Mouse (Mus musculus): Measurements from ENCODE around the gene Mup6.
A peak's percentile ranks its signal among the peaks of the same experiment; 100 is the strongest.
"Not testable (repeated sequence)": the region's sequence is repeated elsewhere in the genome, so short reads cannot be mapped to it uniquely, and the experiment has no call there.

Mup6 gene

DNA sequence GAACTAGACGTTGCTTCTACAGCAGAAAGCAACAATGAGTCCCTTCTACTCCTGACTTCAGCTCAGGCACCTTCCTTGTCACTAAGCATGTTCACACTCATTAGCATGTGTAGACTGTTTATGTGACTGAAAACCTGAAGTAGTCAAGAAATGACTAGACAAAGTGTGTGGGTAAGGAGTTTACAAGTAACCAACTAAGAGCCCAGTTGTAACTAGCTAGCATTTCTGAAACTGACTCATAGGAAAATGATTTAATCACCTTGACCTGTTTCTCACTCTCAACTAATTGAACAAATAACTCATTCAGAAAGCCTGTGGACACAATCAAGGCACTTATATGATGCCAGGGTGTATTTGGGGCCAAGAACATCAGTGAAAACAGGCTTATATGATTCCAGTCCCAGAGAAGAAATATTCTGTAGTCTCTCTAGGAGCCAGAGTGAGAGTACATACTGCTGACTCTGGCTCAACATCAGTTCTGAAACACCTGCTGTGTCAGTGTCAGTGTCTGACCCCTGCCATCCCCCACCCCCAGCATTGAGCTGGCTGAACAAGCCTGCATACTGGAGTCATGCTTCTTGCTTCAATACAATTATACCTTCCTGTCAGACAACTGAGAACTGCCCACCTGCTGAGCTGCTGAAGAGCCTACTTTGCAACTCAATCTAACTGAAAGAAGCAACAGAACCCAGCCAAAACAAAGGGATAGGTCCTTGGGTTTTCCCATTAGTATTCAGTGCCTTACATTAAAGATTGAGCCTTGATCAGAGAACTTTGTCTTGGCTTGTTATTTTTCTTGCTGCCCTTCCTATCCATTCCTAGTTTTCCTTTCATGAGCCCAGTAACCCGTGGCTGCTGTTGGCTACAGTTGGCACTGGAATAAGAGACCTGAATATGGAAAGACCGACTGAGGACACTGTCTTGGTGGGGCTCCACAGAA lies at the start of gene Mup6:
Gene Mup6, plus strand, starts transcription at position 890 of the 940 bp plus-strand sequence.
- no peak for DNase-seq (ENCODE audit: low spot score)

DNA sequence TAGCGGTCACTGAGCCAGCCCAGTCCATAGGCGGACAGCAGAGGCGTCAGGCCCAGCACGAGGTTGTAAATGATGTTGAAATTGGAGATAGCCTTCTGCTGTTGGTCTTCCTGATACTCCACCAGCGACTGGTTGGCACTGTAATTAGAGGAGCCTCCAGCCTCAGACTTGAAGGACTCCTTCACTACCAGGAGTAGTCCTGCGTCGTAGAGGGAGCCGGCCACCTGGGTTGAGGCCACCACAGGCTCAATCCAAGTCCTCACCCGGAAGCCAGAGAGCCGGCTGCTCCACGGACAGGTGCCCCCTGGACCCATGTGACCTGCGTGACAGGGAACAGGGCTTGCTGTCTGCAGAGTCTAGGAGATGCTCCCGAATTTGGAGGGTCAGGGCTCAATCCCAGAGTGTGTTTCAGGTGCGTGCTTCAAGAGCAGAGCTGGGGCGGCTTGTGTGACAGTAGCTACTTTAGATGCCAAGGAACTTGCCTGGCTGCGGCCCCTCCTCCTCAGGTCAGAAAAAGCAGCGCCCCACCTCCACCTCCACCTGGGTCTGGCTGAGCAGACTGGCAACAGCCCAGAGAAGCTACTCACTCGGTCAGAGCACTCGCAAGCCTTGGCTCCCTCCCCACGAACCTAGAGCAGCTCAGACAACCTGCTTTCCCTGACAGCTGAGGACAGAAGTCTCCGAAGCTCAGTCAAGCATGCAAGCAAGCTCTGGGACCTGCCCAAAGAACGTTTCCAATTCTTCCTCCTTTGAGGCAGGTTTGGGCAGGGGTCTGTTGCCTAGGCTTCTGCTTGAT lies 49.3 kb upstream of the Mup6 start, which contains the start of gene Slc46a2:
Gene Slc46a2, minus strand, starts transcription at position 449 of the 796 bp plus-strand sequence.
- peak; percentile 44 for DNase-seq (ENCODE audit: low spot score)

DNA sequence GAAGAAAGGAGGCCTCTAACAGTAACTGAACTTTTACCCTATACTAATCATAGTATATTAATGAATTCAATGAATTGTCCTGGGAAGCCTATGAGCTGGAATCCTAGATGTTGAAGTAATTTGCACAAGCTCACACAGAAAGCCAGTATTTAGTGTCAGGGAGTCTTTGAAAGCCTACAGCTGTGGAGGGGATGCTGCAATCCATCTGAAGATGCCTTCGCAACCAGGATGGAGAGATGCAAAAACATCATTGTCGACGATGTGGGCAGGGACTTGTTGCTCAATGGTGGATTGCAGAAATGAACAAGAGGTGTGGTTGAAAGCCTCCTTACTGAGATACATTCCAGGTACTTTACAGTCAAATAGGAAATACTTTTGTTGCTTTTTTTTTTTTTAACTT lies 46.1 kb upstream of the Mup6 start:
- DNase-seq (ENCODE audit: low spot score) = no peak

DNA sequence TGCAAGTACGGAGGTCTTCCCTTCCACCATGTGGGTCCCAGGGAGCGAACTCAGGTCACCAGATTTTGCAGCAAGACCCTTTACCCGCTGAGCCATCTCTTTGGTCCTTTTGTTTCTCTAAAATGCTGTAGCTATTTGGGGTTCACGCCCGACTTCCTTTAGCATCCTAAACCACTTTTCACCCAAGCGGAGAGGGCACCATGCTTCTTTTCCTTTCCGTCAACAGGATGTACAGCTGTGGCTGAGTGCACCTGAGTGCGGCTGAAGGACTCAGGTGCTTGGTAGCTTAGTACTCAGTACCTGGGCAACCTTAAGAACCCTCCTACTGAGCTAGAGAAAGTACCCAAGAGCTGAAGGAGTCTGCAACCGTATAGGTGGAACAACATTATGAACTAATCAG lies 39.0 kb upstream of the Mup6 start:
- DNase-seq (ENCODE audit: low spot score) = no peak

DNA sequence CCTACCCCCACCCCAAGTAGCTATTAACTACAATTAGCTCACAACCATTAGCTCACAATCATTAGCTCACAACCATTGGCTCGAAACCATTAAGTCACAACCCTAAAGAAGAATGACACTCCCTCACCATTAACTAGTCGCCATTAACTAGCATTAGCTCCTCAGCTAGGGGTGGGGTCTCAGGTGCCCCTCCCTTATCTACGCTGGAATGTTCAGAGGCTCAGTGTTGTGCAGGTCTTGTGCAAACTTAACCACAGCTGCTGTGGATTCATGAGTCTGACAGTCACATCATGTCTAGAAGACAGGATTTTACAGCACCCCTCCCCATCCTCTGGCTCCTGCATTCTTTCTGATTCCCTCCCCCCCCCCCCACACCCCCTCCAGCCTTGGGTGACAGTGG lies 36.4 kb upstream of the Mup6 start:
- DNase-seq (ENCODE audit: low spot score) = no peak

DNA sequence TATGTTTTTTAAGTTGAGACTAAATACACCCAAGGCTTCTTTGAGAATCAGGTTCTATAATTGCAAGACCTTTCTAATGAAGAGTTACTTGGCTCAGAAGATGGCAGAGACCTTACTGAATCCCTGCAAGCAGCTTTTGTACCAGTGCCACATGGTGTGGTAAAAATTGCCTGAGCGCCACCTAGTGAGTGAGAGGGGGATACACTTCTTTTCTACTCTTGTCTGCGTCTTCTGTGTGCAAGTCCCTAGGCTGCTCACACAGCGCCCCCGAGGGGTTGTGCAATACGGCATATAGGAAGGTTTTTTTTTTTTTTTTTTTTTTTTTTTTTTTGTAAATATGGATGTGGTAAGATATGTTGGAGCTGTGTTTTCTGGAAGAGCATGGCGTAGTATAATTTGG lies 35.7 kb upstream of the Mup6 start:
- DNase-seq (ENCODE audit: low spot score) = peak; percentile 78

DNA sequence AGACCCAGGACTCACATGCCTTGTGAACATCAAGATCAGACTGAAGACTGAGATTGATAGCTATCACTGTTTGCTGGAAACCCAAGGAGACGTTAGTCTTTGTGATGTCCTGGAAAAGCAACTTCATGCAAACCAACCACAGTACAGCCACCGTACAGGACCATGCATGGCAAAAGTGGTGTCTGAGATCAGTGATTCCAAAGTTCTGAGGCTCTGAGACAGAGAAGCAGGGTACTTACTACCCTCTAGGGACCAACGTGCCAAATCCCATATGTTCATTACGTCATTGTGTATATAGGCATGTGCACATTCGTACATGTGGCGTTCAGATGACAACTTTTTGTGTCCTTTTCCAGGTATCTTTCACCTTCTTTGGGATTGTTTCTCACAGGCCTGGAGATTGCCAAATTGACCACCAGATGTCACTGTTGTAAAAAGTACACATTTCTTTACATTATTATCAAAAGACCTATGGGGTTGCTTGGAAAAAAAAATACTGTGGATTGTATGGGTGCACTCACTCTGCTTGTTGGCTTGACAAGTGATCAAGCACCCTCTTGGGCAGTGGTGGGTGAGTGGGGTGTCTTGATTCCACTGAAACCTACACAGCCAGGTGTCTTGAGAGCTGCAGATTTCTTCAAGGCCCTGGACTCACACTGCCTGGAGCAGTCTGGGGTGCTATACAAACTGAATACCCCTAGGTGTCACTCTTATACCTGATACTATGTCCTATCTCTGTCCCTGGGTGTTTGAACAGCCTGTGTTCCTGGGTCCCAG lies 31.4 kb upstream of the Mup6 start:
- DNase-seq (ENCODE audit: low spot score) = peak; percentile 22

DNA sequence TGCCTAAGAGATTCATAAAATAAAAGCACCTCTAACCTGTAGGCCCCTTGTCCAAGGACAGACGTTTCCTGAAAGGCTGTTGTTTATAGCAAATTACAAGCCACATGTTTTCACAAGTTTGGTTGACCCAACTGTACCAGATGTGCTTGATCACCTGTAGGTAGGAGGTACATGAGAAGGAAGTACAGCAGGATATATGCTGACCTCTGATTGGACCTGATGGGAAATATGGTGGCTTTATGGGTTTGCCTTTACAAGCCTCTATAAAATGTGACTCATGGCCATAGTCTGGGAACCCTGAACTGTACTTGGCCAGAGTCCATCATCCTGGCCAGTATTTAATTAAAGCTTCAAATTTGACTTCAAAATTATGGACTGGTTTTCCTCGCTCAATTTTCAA lies 26.6 kb upstream of the Mup6 start:
- no peak for DNase-seq (ENCODE audit: low spot score)

DNA sequence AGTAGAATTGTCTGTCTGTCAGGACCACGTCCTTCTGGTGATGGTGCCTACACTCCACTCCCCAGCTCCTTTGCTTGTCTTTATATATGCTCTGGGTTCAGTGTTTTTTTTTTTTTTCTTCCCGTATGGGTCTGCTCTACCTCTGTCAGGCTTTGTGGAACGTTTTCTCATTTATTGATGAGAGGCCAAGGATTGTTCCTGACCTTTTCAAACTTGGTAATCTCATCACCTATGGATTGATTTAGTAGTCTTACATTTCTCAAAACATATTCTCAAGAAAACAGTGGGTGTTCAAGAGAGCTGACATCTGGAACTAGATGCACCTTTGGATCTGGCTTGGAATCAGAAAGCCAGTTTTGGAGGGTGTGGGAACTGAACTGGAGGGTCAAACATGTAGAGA lies 3.5 kb upstream of the Mup6 start, which contains the start of gene Mup4:
Gene Mup4, minus strand, starts transcription at position 101 of the 400 bp plus-strand sequence.
- no peak for DNase-seq (ENCODE audit: low spot score)

DNA sequence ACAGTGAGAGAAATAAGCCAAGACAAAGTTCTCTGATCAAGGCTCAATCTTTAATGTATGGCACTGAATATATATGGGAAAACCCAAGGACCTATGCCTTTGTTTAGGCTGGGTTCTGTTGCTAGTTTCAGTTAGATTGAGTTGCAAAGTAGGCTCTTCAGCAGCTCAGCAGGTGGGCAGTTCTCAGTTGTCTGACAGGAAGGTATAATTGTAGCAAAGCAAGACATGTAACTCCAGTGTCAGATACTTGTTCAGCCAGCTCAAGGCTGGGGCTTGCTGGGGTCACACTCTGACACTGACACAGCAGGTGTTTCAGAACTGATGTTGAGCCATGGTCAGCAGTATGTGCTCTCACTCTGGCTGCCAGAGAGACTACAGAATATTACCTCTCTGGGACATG lies 33.8 kb downstream of the Mup6 start:
- DNase-seq (ENCODE audit: low spot score) = not testable (repeated sequence)

DNA sequence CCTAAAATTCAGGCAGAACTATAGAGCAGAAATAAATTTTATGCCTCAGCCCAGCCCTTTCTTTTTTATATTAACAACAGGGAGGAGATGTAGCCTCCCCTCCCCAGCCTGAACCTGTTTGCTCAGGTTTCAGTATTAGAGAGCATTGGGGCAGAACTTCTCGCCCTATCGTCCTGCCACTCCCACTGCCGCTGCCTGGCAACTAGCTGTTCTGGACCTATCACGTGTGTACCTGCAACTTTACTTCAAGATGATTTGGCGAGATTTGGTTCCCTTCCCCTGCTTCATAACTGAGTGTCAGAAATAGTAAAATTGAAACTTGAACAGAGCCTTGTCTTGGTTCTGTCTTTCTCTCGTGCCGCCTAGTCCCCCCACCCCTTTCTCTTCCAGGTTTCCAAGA lies 56.0 kb downstream of the Mup6 start:
- peak; percentile 6 for DNase-seq (ENCODE audit: low spot score)

DNA sequence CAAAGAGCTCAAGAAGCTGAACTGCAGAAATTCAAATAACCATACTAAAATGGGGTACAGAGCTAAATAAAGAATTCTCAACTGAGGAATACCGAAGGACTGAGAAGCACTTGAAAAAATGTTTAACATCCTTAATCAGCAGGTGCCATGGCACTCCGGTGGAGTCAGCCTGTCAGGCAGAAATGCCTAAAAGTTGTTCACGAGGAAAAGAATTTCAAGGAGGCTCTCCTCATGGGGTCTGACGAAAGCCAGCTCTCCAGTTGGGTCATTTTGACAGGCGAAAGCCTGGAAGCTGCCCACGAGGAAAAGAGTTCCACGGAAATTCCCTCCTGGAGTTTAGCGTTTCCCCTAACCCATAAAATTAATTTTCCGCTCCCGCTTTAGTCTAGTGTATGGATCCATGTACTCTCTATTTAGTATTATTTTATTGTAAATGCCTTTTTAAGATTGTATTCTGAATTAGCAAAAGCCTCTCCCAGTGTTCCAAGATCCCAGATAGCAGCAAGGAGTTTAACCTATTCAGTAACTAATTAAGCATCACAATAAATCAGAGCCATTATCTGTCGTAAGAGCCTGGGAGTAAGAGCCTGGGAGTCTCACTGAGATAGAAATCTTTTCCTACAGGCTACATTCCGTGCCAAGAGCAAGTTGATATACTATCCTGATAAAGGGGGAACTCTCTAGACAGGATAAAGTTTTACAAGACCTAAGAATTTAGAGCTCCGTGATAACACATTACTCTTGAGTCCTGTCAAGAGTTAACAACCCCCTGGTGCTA lies 65.4 kb downstream of the Mup6 start:
- not testable (repeated sequence) for DNase-seq (ENCODE audit: low spot score)

All from urinary bladder, postnatal 14 days (tissue).